Mouse (Mus musculus) limb, embryonic 14.5 days (tissue): ENCODE data around the gene Ctdsp2. TPM values are rescaled to one million over a fixed set of nuclear protein-coding genes. Genes with fewer than 3 reads are reported as not detected.

Source experiments
- ATAC-seq: fragments of 200-750 bp; cut with Nextera tagmentation; 2 replicates; pipeline ENCODE4 v1.8.0; 2017; ENCODE audit warnings: low read depth, moderate number of reproducible peaks, moderate TSS enrichment; ENCODE audit not compliant: low FRiP score
- DNase-seq: peaks from one replicate; pipeline ENCODE4 v3.0.0-alpha.2; 2015; ENCODE audit warnings: low spot score
- H3K27ac ChIP-seq: fragments of 300-500 bp; sonication (generic); replicated peaks from 2 replicates; pipeline ENCODE4 v1.5.1; 2014; ENCODE audit warnings: low read depth, mild to moderate bottlenecking, low read length, moderate library complexity, mixed read lengths
- H3K27me3 ChIP-seq: fragments of 300-500 bp; sonication (generic); 2 replicates; pipeline ENCODE4 v1.6.1; 2014; ENCODE audit warnings: low read length, mixed read lengths; ENCODE audit not compliant: control insufficient read depth, insufficient read depth
- H3K36me3 ChIP-seq: fragments of 300-500 bp; sonication (generic); 2 replicates; pipeline ENCODE4 v1.6.1; 2014; ENCODE audit warnings: mild to moderate bottlenecking, low read length, moderate library complexity, mixed read lengths; ENCODE audit not compliant: control insufficient read depth, insufficient read depth
- H3K4me1 ChIP-seq: fragments of 300-500 bp; sonication (generic); 2 replicates; pipeline ENCODE4 v1.6.1; 2014; ENCODE audit warnings: antibody characterized with exemption, low read length, mixed read lengths; ENCODE audit not compliant: control insufficient read depth, insufficient read depth
- H3K4me2 ChIP-seq: fragments of 300-500 bp; sonication (generic); replicated peaks from 2 replicates; pipeline ENCODE4 v1.6.1; 2014; ENCODE audit warnings: low read depth, mild to moderate bottlenecking, low read length, moderate library complexity; ENCODE audit not compliant: severe bottlenecking
- H3K4me3 ChIP-seq: fragments of 300-500 bp; sonication (generic); replicated peaks from 2 replicates; pipeline ENCODE4 v1.5.1; 2014; ENCODE audit warnings: low read length
- H3K9ac ChIP-seq: fragments of 300-500 bp; sonication (generic); 2 replicates; pipeline ENCODE4 v1.6.1; 2014; ENCODE audit warnings: mild to moderate bottlenecking, low read depth, low read length, moderate library complexity; ENCODE audit not compliant: severe bottlenecking
- H3K9me3 ChIP-seq: fragments of 300-500 bp; sonication (generic); 2 replicates; pipeline ENCODE4 v1.6.1; 2016; ENCODE audit warnings: low read length; ENCODE audit not compliant: control insufficient read depth
- POLR2A ChIP-seq: fragments of 200-500 bp; IDR thresholded peaks from 2 replicates; pipeline ENCODE4 v1.8.0; 2012; ENCODE audit warnings: inconsistent platforms, mild to moderate bottlenecking, moderate library complexity, borderline replicate concordance; ENCODE audit not compliant: insufficient read depth, insufficient read length; ENCODE audit errors: extremely low read depth
- WGBS: fragments of 180-500 bp; shearing (Covaris S2); extraction: QIAGEN DNeasy Blood & Tissue Kit; methylation state at CpG from one replicate; pipeline ENCODE4 v1.1.7; 2014; 5-methylcytosine and 5-hydroxymethylcytosine counted together
- polyA plus RNA-seq, 2 experiments: library from polyadenylated mRNA; depleted of rRNA in 1 of 2; stranded (reverse) in 1 of 2; unstranded in 1 of 2; fragments of >200 nt; fragmentation: Nextera tagmentation in 1 of 2; extraction: Ambion mirVana in 1 of 2; gene quantifications; 2 replicates each; pipeline versions ENCODE4 v1.2.1 to v1.2.3; 2012 to 2014

Ctdsp2 gene
- polyA plus RNA-seq, 2 experiments: 143 to 230 TPM

- Histone ChIP-seq H3K36me3 (peaks cover 5% of the 10 kb centered on the region; the same call in 1 of the 2 replicates), H3K27ac (no peak overlapping the region), H3K4me1 (peaks cover 29% of the 10 kb centered on the region), H3K9me3 (no peaks in the 10 kb centered on the region), H3K9ac (no peak overlapping the region), H3K27me3 (no peaks in the 10 kb centered on the region), H3K4me3 (no peak overlapping the region), H3K4me2 (no peak overlapping the region)
- no peak for DNase-seq
- WGBS: 71% methylated on average over 6 of the region's 6 CpGs
- no peak for ATAC-seq
- no peak for TF ChIP-seq POLR2A
Observed at GRCm38 (mm10) chr10:126975706-126976105, 2.8 kb upstream of the Ctdsp2 start.

DNA sequence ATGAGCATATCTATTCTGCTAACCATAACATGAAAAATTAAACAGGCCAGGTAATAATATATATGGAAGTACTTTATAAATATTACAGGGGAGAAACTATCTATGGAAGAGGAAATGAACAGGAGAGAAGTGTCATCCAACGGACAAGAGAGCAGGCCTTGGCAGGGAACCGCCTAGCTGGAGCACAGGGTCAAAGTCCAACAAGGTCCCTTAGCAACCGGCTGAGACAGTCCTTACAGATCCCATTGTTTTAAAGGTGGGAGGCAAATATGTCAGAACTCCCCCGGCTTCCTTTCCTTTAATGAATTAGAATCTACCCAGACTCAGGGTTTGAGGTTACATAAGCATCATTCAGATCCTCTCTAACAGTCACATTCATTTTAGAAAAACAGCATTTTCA is 1.4 kb upstream of the Ctdsp2 start:
- DNase-seq (no peak), ATAC-seq (no peak)
- Histone ChIP-seq H3K4me1 (peaks cover 32% of the 10 kb centered on the region), H3K36me3 (peaks cover 7% of the 10 kb centered on the region; the same call in 1 of the 2 replicates), H3K9me3 (no peaks in the 10 kb centered on the region), H3K4me2 (no peak overlapping the region), H3K9ac (no peak overlapping the region), H3K27me3 (no peaks in the 10 kb centered on the region), H3K4me3 (no peak overlapping the region), H3K27ac (no peak overlapping the region)
- WGBS: 66% methylated on average over 4 of the region's 4 CpGs
- no peak for TF ChIP-seq POLR2A

GRCm38 (mm10) chr10:126979121-126979635 is 661 bp downstream of the Ctdsp2 start:
- no peak for TF ChIP-seq POLR2A
- no peaks in the 10 kb centered on the region for H3K9me3 ChIP-seq
- peak overlapping the region; percentile 99 for H3K27ac ChIP-seq
- H3K9ac ChIP-seq: peak overlapping the region; percentile 99
- DNase-seq (no peak), ATAC-seq (no peak; the same call in 1 of the 2 replicates)
- H3K4me1 ChIP-seq: peaks cover 41% of the 10 kb centered on the region
- peaks cover 19% of the 10 kb centered on the region for H3K36me3 ChIP-seq
- H3K4me2 ChIP-seq: peak overlapping the region; percentile 98
- peak overlapping the region; percentile 97 for H3K4me3 ChIP-seq
- H3K27me3 ChIP-seq: no peaks in the 10 kb centered on the region
- 0% methylated on average over 3 of the region's 62 CpGs for WGBS

DNA sequence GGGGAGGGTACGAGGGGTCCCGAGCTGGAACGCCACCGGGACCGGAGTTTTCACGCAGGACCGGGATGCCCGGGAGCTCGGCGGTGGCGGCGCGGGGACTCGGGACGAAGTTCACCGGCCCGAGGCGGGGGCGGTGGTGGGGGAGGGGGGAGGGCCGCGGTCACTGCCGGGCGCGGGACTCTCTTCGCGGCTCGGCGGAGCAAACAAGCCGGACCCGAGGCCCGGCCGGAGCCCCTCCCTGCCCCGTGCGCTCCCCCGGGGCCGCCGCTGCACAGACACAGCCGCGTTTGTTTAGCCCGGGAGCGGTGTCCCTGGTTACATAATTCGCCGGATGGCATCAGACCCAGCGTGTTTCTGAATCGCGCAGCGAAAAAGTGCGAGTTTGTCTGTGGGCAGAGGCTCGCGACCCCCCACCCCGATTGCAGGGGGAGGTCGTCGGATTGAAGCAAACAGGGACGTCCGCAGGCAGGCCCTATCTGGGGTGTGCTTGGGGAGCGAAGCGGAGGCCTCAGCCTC is 1.2 kb downstream of the Ctdsp2 start:
- ATAC-seq: no peak
- H3K4me1 ChIP-seq: peaks cover 46% of the 10 kb centered on the region
- H3K4me3 ChIP-seq: peak overlapping the region; percentile 97
- peak overlapping the region; percentile 99 for H3K27ac ChIP-seq
- H3K27me3 ChIP-seq: no peaks in the 10 kb centered on the region
- H3K4me2 ChIP-seq: peak overlapping the region; percentile 98
- peak overlapping the region; percentile 99 for H3K9ac ChIP-seq
- no peak for TF ChIP-seq POLR2A
- no peak for DNase-seq
- 0% methylated on average over 23 of the region's 57 CpGs for WGBS
- peaks cover 21% of the 10 kb centered on the region for H3K36me3 ChIP-seq
- H3K9me3 ChIP-seq: no peaks in the 10 kb centered on the region

GRCm38 (mm10) chr10:126980221-126980932 is 1.9 kb downstream of the Ctdsp2 start:
- peaks cover 21% of the 10 kb centered on the region for H3K36me3 ChIP-seq
- no peak for TF ChIP-seq POLR2A
- no peaks in the 10 kb centered on the region for H3K9me3 ChIP-seq
- H3K27me3 ChIP-seq: no peaks in the 10 kb centered on the region
- H3K4me3 ChIP-seq: peak overlapping the region; percentile 97
- DNase-seq: peak; percentile 63
- H3K9ac ChIP-seq: peak overlapping the region; percentile 99
- WGBS: 1% methylated on average over 16 of the region's 16 CpGs
- peak overlapping the region; percentile 99 for H3K27ac ChIP-seq
- ATAC-seq: no peak
- peak overlapping the region; percentile 98 for H3K4me2 ChIP-seq
- peaks cover 52% of the 10 kb centered on the region for H3K4me1 ChIP-seq
